Mouse (Mus musculus) cortical plate, adult 2 months (tissue): Measurements from ENCODE around the gene Msi2. TPM values are rescaled to one million over a fixed set of nuclear protein-coding genes. Genes with fewer than 3 reads are reported as not detected.
A peak's percentile ranks its signal among the peaks of the same experiment; 100 is the strongest.

Source experiments
- H3K27ac ChIP-seq: fragments of 200-500 bp; 2 replicates; pipeline ENCODE4 v1.5.1; 2012; ENCODE audit warnings: low read length, control low read depth, inconsistent platforms; ENCODE audit not compliant: insufficient read depth
- H3K4me1 ChIP-seq: fragments of 200-500 bp; 2 replicates; pipeline ENCODE4 v1.6.1; 2011; ENCODE audit warnings: low read length; ENCODE audit not compliant: control insufficient read depth, insufficient read depth
- H3K4me3 ChIP-seq: fragments of 200-500 bp; 2 replicates; pipeline ENCODE4 v1.5.1; 2011; ENCODE audit warnings: mild to moderate bottlenecking, low read length, control low read depth; ENCODE audit not compliant: insufficient read depth
- CTCF ChIP-seq: fragments of 200-500 bp; IDR thresholded peaks from 2 replicates; pipeline ENCODE4 v1.5.1; 2011; ENCODE audit warnings: mild to moderate bottlenecking, control low read depth, low read length; ENCODE audit not compliant: insufficient read depth; ENCODE audit errors: extremely low read depth
- POLR2A ChIP-seq: fragments of 200-500 bp; IDR thresholded peaks from 2 replicates; pipeline ENCODE4 v1.6.1; 2011; ENCODE audit warnings: mild to moderate bottlenecking, low read length, control low read depth; ENCODE audit not compliant: insufficient read depth; ENCODE audit errors: extremely low read depth
- polyA plus RNA-seq: library from polyadenylated mRNA; depleted of rRNA; stranded (reverse); fragments of >200 nt; gene quantifications from 2 replicates; pipeline ENCODE4 v1.2.3, GENCODE M21; 2012

Msi2 gene
- polyA plus RNA-seq, 1 experiment: 57.5 TPM

DNA sequence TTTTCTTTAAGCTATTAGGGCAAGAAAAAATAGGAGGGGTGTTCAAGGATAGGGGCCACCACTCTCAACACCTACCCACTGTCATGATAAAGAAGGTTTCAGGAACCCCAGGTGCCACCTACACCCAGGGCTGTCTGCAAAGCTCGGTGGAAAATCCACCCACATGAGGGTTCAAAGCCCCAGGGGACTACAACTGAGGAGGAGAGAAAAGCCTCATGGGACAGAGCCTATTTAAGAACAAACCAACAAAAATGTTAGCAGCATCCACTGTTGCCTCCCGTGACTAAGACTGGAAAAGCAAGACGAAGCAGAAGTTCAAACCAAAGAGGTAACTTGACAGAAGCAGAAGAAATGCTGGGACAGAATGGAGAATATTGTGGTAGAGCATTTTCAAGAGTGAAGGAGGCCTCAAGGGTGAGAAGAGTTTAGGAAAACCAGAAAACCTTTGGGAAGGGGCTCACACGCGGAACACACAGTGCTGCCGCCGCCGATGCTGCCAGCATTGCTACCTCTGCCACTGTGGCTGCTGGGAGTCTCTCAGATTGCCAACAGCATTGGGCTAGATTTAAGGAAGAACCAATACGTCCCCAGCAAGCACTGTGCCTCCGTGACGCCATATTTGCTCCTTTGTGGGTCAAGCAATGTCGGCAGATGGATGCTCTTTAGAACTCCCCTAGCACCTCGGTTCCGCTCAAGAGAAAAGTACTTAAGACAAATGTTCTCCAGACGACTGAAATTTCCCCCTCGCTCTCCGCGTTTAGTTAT, 224.3 kb downstream of the Msi2 start:
- H3K27ac ChIP-seq: no peak overlapping the region
- TF ChIP-seq CTCF (no peak), POLR2A (no peak)
- peaks cover 2% of the 10 kb centered on the region for H3K4me1 ChIP-seq
- no peak overlapping the region for H3K4me3 ChIP-seq

DNA sequence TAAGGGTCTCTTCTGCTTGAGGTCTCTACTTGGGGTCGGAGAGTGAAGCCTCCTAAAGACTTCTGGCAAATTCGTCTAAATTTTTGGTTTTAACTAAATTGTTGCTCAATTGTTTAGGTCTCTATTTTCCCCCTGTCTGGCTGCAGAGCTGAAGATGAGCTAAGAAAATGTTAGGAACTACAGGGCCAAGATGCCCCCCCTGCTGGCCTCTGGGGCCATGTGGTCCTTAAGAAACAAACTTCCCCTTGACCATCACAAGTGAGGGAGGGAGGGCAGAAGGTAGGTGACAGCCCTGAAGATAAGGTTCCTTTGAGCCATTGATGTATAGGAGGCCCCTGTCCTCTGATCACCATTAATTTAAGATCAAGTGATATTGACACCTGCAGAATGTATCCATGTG, 225.7 kb downstream of the Msi2 start:
- TF ChIP-seq CTCF (no peak), POLR2A (no peak)
- Histone ChIP-seq H3K27ac (no peak overlapping the region), H3K4me3 (no peak overlapping the region), H3K4me1 (peaks cover 3% of the 10 kb centered on the region; the same call in 1 of the 2 replicates)

- peaks cover 3% of the 10 kb centered on the region; the same call in 1 of the 2 replicates for H3K4me1 ChIP-seq
- no peak for TF ChIP-seq CTCF
- no peak for TF ChIP-seq POLR2A
- H3K4me3 ChIP-seq: no peak overlapping the region
- no peak overlapping the region for H3K27ac ChIP-seq
These were observed 228.3 kb downstream of the Msi2 start for GRCm38 (mm10) chr11:88489985-88490384.

- no peak for TF ChIP-seq CTCF
- TF ChIP-seq POLR2A: no peak
- Histone ChIP-seq H3K4me1 (peaks cover 3% of the 10 kb centered on the region), H3K27ac (no peak overlapping the region), H3K4me3 (no peak overlapping the region)
These were observed 229.2 kb downstream of the Msi2 start for GRCm38 (mm10) chr11:88488941-88489724.

DNA sequence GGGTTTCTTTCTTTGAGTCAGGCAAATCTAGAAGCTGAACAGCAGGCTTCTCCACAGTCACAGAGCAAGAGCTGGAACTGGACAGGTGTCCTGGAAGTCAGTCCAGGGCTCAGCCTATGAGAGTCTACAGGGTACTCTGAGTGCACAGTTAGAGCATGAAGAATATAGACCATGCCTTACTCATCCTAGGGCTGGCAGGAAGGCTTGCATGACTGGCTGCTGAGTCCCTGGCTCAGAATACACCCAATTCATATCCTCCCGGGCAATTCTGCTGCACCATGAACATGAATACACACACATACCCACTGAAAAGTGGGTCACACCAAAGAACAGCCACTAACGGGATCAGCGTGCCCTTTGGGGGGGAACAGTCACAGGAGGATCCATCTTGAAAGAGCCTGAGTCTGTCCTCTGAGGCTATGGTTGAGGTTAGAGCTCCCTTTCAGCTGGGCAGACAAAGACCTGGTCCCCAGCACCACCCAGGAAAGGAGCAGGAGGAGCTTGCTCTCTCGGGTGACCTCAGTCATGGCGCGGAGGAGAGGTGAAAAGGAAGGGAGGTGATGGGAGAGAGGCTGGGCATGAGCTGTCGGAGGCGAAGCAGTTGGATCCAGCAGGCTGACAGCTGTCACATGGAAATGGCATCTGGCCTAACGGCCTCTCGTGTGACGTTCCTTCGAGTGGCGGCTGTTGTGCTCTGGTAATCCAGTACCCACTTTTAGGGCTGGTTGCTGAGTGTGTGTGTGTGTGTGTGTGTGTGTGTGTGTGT, 230.0 kb downstream of the Msi2 start:
- Histone ChIP-seq H3K27ac (no peak overlapping the region), H3K4me1 (peaks cover 3% of the 10 kb centered on the region), H3K4me3 (no peak overlapping the region)
- TF ChIP-seq POLR2A (no peak), CTCF (no peak)

DNA sequence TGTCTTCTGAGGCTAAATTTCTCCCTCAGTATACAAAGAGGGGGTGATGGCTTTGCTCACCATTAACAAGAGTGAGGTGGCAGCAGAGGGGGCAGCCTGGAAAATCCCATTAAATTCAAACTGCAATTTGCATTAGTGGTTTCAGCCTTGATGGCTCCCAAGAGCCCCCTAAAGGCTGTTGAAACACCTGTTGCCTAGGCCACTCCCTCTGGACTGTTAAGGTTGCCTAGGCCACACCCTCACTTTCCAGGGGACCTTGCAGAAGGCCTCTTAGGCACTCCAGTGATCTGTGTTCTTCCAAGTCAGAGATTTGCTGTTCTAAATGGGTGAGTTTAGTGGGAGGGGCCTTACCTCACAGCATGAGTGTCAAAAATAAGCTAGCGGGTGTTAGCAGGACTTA, 232.3 kb downstream of the Msi2 start:
- peaks cover 8% of the 10 kb centered on the region for H3K4me1 ChIP-seq
- H3K4me3 ChIP-seq: no peak overlapping the region
- TF ChIP-seq POLR2A (no peak), CTCF (no peak)
- H3K27ac ChIP-seq: no peak overlapping the region

DNA sequence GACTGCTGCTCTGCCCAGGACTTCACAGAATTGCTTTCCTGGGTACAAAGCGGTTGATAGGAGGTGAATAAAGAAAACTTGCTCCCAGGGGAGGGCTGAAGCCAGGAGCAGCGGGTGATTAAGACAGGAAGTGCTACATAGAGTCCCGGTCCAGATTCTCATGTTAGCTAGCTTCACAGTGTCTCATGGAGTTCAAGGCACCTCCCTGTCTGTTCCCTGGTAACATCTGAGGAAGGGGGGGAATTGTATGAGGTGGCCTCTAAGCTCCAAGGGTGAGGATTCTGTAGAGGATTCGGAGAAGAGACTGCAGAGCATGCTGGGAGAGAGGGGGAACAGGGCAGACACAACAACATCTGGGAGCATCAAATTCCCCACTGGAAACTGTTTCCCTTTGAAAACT, 233.2 kb downstream of the Msi2 start:
- H3K4me1 ChIP-seq: peaks cover 7% of the 10 kb centered on the region

DNA sequence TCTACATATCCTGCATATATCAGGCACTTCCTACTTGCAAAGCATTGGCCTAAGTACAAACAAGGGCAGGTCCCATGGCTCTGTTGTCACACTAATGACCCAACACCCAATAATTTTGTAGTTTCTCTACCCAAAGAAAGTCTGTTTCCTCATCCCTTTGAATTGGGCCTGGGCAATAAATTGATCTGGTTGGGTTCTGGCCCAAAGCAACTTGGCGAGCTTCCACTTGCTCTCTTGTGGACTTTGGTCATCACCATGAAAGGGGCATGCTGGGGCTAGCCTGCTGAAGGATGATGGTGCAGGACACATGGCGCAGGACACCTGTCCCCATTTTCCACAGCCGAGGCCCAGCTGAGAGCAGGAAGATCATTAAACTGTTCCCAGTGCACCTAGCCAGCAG, 234.3 kb downstream of the Msi2 start:
- H3K27ac ChIP-seq: no peak overlapping the region

More for the DNA sequence above, 233.2 kb downstream of the Msi2 start:
- H3K27ac ChIP-seq: no peak overlapping the region
- H3K4me3 ChIP-seq: no peak overlapping the region
- TF ChIP-seq POLR2A: no peak
- no peak for TF ChIP-seq CTCF

GRCm38 (mm10) chr11:88482636-88483035, 235.7 kb downstream of the Msi2 start:
- Histone ChIP-seq H3K4me3 (no peak overlapping the region), H3K27ac (peak overlapping the region; percentile 4; the same call in 1 of the 2 replicates), H3K4me1 (peaks cover 6% of the 10 kb centered on the region)
- TF ChIP-seq POLR2A (no peak), CTCF (no peak)

More for the DNA sequence above, 234.3 kb downstream of the Msi2 start:
- TF ChIP-seq CTCF: no peak
- no peak for TF ChIP-seq POLR2A
- H3K4me1 ChIP-seq: peaks cover 7% of the 10 kb centered on the region
- no peak overlapping the region for H3K4me3 ChIP-seq

DNA sequence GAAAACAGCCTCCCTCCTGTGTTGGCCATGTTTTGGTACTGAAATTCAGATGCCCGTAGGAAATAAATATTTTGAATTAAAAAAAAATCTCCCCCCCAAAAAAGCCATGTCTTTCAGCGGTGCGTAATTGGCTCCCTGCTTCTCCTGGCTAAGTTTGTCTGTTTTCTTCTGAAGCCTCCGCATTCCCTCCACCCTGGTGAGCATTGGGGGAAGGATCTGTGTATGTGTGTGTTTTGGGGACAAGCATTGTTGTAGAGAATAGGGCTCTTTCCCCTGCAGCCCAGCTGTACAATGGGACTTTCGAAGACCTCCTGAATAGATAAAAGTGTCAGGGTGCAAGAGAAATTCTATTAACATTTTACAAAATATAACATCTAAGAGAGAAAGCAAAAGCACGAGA, 236.1 kb downstream of the Msi2 start:
- Histone ChIP-seq H3K4me1 (peaks cover 6% of the 10 kb centered on the region), H3K4me3 (no peak overlapping the region), H3K27ac (peak overlapping the region; percentile 47; the same call in 1 of the 2 replicates)
- TF ChIP-seq CTCF (no peak), POLR2A (no peak)
